Mouse (Mus musculus) megakaryocyte progenitor cell, adult 5-6 weeks (primary cell): ENCODE data around the gene Gfpt2. TPM values are rescaled to one million over a fixed set of nuclear protein-coding genes. Genes with fewer than 3 reads are reported as not detected.
"Not testable (repeated sequence)": the region's sequence is repeated elsewhere in the genome, so short reads cannot be mapped to it uniquely, and the experiment has no call there.

Source experiments
- ATAC-seq: replicated peaks from 2 replicates; pipeline ENCODE4 v1.8.0; 2016; ENCODE audit warnings: mild to moderate bottlenecking, moderate TSS enrichment, inconsistent platforms; ENCODE audit not compliant: poor library complexity
- total RNA-seq, 2 experiments: library from RNA; stranded (forward) in 1 of 2; stranded (reverse) in 1 of 2; fragments of 157-497, 149-512 nt in 1 of 2; fragments of 200-1000 nt in 1 of 2; gene quantifications; 2 replicates each; pipeline versions ENCODE4 v1.2.3 to v1.2.4; 2015 to 2017

Gfpt2 gene
- total RNA-seq (2015) = 0.24 and 0.39 TPM in 2 replicates
- 0.37 TPM in 1 of 2 replicates, not detected in the other for total RNA-seq (2017)

- ATAC-seq = peak; percentile 87
Observed at GRCm38 (mm10) chr11:49793619-49794341, at the start of gene Gfpt2. TSS of gene Gfpt2 (plus strand) at chr11:49794178.

DNA sequence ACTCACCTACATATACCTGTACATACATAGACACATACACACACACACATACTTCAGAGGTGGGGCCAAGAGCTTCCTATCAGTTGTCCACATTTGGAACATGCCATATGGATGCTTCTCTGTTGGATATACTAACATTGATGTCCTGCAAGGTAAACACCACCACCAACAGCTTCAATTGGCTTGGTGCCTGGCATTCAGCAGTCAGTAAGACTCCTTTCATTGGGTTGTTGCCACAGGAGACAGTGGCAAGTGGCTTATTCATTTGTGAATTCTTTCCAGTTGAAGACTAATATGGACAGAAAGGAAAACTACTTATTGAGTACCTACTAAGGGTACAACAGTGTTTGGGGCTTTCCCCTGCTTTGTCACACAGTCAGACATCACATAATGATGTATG lies 49.0 kb upstream of the Gfpt2 start:
- no peak for ATAC-seq

GRCm38 (mm10) chr11:49745839-49746238 lies 48.1 kb upstream of the Gfpt2 start:
- no peak for ATAC-seq

GRCm38 (mm10) chr11:49746756-49747155 lies 47.2 kb upstream of the Gfpt2 start:
- no peak for ATAC-seq

GRCm38 (mm10) chr11:49754958-49755665 lies 38.9 kb upstream of the Gfpt2 start:
- ATAC-seq = 0 out of 2 replicates have a peak, but pooled peaks have one; percentile 39

GRCm38 (mm10) chr11:49758096-49758495 lies 35.9 kb upstream of the Gfpt2 start:
- no peak for ATAC-seq

DNA sequence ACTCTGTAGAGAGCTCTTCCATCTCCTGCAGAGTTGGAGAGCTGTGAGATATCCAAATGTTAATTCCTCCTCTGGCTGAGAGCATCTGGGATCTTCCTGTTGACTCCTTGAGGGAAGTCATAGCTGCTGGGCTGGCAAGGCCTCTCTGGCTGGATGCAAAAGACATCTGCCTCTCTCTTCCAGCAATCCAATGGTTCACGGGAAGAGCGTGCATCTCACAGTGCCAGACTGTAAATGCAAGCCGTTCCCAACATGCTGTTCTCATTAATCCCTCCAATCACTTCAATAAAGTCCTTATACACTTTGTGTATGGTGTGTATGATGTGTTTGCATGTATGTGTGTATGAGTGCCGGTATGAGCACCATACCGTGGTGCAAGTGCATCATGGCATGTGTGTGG lies 32.8 kb upstream of the Gfpt2 start:
- ATAC-seq = no peak

GRCm38 (mm10) chr11:49763555-49763954 lies 30.4 kb upstream of the Gfpt2 start:
- ATAC-seq = no peak

DNA sequence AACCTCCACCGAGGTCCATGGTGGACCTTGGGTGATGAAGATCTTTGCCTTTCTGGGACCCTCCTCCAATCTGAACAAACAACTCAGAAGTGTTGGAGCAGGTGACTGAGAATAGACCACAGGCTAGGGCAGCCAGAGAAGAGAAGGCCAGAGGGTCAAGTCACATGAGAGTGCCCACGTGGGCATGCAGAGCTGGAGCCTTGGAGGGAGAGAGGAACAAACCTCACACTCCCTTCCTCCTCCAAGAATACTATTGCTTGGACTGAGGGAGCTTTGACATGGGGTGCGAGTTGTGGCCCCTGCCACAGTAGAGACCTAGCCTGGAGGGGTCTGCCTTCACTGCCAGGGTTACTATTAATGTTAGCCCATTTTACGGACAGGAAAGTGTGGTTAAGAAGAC lies 30.0 kb upstream of the Gfpt2 start:
- no peak for ATAC-seq

- ATAC-seq = peak; percentile 45
Observed at GRCm38 (mm10) chr11:49764639-49765299, 29.2 kb upstream of the Gfpt2 start.

- ATAC-seq = peak; percentile 88
Observed at GRCm38 (mm10) chr11:49765377-49766136, 28.4 kb upstream of the Gfpt2 start.

DNA sequence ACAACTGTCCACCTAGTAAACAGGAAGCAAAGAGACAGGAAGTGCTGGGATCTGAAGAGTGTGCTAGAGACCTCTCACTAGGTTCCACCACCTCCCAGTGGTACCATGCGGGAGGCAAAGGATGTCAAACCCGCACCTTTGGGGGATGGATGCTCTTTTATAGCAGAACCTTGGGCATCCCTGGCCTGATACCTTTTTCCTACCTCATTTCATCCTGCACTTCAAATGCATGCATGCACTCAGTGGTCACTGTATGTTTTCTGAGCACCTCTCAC lies 27.9 kb upstream of the Gfpt2 start:
- ATAC-seq = peak; percentile 45; the same call in 1 of the 2 replicates

- ATAC-seq = not testable (repeated sequence)
Observed at GRCm38 (mm10) chr11:49767497-49767896, 26.5 kb upstream of the Gfpt2 start.

DNA sequence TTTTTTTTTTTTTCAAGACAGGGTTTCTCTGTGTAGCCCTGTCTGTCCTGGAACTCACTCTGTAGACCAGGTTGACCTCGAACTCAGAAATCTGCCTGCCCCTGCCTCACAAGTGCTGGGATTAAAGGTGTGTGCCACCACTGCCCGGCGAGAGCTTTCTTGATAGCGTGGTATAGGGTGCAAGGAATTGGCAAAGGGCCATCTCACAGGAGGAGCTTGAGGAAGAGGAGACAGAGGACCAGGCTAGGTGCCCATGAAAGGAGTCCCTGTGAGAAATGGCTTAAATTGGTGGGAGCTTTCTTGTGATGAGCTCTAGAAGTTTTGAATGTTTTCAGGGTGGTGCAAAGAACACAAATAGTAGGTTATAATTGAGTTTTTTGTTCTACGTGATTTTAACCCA lies 25.2 kb upstream of the Gfpt2 start:
- no peak for ATAC-seq

DNA sequence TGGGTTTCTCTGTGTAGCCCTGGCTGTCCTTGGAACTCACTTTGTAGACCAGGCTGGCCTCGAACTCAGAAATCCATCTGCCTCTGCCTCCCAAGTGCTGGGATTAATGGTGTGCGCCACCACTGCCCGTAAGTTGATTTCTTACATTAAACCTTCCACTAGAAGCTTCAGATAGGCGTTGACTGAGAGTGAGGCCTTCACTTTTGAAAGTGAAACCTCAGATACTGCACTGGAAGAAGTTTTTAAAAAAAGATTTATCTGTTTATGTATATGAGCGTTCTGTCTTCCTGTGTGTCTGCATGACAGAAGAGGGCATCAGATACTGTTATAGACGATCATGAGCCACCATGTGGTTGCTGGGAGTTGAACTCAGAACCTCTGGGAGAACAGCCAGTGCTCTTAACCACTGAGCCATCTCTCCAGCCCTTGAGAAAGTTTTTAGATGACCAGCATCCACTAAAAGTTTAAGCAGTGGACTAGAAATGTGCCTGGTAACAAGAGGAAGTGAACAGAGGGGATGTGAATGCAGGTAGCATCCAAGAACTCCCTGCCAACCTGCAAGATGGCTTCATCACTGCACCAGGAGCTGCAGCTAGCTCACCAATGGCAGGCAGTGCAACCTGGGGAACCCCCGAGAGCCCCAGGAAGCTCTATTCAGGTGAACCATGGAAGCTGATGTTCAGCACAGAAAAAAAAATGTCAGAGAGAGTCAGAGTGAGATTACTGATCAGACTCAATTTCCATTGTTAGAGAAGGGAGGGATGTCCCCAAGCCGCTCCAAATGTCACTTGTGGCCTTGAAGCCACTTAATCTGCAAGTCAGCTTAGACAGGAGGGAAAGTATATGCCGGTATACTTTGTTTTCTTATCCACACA lies 23.1 kb upstream of the Gfpt2 start:
- no peak for ATAC-seq

GRCm38 (mm10) chr11:49772251-49772650 lies 21.7 kb upstream of the Gfpt2 start:
- peak; percentile 94 for ATAC-seq

GRCm38 (mm10) chr11:49774894-49775293 lies 19.1 kb upstream of the Gfpt2 start:
- ATAC-seq = no peak

DNA sequence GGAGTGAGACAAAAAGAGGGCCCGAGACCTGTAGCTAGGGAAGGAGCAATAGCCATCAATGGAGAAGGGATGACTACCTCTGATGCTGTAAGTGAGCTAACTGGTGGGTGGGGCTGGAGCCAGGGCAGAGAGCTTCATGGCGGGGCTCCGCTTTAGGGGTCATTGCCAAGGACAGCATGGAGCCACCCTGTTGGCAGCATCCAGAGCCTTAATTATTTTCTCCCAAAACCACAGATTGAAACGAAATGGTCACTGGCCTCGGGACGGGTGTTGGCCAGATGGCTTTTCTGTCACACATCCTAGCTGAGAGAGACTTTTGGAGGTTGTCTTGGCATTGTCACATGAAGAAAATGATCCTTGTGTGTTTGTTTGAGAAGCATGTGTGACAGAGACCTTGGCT lies 15.1 kb upstream of the Gfpt2 start:
- no peak for ATAC-seq

DNA sequence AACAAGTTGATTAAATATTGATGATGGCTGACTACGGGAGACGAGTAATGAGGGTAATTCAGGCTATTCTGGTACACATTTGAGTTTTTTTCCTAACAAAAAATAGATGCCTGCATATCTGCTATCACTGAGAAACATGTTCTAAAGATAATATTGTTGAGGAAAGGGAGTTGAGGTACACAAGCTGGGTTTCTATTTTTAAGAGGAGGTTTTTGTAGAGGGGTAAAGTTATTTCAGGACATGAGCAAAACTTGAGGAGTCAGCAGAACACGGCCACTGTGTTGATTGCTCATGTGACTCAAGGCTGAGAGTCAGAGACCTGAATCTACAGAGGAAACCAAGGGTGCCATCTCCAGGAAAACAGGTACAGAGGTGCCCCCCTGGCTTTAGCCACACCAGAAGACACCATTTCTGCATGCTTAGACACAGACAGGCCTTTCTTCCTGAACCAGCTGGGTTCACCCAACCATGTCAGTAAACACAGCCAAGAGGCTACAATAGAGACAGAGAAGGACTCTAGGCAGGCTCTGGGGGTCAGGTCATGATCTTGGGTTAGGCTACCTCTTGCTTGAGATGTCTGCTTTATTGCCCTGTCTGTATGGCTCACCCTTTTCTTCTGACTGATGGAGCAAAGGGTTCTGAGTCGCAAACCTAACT lies 13.7 kb upstream of the Gfpt2 start:
- no peak for ATAC-seq
